Mouse (Mus musculus): ENCODE measurements around the gene Rsph9.

DNA sequence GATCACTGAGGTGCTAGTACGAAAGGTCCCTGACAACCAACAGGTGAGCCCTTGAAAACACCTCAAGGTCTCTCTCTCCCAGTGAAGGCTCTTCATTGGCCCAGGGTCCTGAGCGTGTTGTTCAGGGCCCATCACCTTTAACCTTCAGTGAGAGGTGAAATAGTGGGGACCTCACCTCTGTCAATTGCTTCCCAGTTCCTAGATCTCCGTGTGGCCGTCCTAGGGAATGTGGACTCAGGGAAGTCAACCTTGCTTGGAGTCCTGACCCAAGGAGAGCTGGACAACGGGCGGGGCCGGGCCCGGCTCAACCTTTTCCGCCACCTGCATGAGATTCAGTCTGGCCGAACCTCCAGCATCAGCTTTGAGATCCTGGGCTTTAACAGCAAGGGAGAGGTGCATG is 20.8 kb upstream of the Rsph9 start:
- TF ChIP-seq CTCF (IDR thresholded peaks at IDR 0.05; ENCODE audit: control insufficient read depth, insufficient read depth, insufficient read length) (no peak), MYOG (IDR thresholded peaks at IDR 0.05; ENCODE audit: control insufficient read depth, extremely low read depth, insufficient read length) (no peak), MYOD1 (IDR thresholded peaks at IDR 0.05; ENCODE audit: control insufficient read depth, insufficient read length, low read depth) (no peak), MAX (IDR thresholded peaks at IDR 0.05) (no peak), CEBPB (IDR thresholded peaks at IDR 0.05; ENCODE audit: low read depth) (no peak)

All from C2C12 (cell line).